Mouse (Mus musculus) adrenal gland, postnatal 10 days (tissue): ENCODE results near the gene Sh3bp1. TPM values are rescaled to one million over a fixed set of nuclear protein-coding genes. Genes with fewer than 3 reads are reported as not detected.

Source experiments
- DNase-seq: peaks from one replicate; pipeline ENCODE4 v3.0.0; 2021; ENCODE audit warnings: mixed read lengths
- total RNA-seq, 2 experiments: library from RNA; stranded (reverse); gene quantifications; 2 replicates each; pipeline ENCODE4 v1.2.3; 2021

Gene Sh3bp1
- total RNA-seq, 2 experiments from 2014 or later, result 11.7 to 17.1 TPM

DNA sequence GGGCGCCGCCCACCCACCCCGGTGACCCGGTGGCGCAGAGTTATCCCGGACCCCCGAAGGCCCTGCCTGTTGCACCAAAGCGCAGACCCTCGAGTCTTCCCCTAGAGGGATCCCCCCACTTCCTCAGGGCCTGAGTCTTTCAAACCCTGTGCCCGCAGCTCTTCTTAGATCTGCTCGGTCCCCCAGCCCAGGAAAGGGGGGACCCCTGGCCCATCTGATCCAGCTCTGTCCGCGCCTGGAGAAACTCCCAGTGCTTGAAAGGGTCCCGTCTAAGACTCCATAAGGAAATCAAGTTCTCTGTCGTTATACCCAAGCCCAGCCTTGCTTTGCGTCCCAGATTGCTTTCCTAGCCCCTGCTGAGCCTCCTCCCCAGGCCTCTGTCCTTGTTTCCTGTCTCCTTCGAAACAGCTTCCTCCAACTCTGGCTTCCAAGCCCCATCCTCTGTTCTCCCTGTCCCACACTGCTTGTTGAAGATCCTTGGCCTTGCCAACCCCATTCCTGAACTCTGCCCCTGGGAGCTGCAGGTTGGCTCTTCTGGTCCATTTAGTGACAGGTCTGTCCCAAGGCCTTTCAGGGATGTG, 21.7 kb upstream of the Sh3bp1 start:
- no peak for DNase-seq

DNA sequence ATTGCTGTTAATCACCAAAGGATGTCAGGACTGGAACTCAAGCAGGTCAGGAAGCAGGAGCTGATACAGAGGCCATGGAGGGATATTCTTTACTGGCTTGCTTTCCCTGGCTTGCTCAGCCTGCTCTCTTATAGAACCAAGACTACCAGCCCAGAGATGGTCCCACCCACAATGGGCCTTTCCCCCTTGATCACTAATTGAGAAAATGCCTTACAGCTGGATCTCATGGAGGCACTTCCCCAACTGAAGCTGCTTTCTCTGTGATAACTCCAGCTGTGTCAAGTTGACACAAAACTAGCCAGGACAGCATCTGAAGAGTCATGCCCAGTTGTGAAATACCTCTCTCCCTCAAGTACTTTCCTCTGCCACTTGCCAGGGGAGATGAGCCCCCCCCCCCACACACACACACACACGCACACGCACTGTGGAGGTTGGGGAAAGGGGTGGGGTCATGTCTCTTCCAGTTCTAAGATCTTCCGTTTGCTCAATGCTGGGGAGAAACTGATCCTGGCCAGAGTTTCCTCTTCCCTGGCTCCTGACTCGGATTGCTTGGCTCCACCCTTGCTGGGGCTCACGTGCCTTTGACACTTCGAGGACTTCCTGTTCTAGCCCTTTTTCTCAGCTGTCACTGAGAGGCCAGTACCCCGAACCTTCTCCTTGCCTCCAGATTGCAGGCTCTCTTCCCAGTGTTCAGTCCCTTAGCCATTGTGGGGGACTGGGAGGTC, 20.6 kb upstream of the Sh3bp1 start:
- DNase-seq, result peak; percentile 30

DNA sequence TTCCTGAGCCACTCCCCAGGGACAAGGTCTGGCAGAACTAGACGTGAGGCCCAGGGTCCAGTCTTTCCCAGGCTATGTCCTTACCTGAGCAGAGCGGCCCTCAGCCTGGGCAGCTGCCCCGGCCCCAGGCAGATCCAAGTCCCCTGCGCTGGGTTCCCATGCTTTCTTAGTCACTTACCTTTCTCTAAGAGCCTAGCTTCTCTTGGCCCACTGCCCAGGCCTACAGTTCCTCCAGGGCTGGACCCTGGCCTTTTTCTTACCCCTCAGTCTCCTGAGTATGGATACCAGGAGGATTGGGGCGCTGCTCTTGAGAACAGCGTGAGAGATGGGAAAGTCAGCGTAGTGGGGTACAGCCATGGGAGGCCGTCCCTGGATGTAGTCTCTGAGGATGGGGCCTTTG, 19.1 kb upstream of the Sh3bp1 start:
- no peak for DNase-seq

DNA sequence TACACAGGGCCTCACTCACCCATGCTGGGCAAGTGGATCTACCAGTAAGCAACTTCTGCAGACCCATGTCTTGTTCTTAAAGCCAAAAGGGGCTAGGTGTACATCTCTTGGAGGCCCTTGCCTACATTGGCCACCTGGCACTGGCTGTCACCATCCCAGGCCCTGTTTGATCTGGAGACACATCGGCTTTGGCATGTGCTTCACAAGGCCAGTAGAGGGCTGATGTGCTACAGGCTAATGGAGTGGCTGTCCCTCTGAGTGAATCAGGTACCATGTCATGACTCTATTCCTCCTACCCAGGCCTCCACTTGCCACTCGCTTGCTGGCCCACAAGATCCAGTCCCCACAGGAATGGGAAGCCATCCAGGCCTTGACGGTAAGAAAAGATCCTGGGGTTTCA, 17.7 kb upstream of the Sh3bp1 start:
- DNase-seq, result no peak

DNA sequence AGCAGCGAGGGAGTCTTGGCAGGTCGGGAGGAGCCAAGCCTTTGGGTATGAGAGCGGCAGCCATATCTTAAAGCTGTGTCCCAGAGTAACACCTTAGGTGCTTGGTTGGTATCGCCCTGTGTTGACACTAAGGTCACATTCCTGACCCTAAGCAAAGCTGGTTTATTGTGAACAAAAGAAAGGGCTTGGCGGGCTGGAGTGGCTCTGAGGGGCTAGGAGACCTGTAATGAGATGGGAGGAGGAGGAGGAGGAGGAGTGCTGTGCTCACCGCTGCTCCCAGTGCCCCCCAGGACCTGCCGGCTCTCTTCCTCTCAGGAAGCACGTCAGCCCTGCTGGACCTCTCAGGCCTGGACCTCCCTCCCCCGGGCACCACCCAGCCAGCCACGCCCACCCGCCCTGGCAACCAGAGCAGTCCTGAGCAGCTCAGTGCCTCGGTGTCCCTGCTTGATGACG, 10.1 kb upstream of the Sh3bp1 start:
- DNase-seq, result no peak

DNA sequence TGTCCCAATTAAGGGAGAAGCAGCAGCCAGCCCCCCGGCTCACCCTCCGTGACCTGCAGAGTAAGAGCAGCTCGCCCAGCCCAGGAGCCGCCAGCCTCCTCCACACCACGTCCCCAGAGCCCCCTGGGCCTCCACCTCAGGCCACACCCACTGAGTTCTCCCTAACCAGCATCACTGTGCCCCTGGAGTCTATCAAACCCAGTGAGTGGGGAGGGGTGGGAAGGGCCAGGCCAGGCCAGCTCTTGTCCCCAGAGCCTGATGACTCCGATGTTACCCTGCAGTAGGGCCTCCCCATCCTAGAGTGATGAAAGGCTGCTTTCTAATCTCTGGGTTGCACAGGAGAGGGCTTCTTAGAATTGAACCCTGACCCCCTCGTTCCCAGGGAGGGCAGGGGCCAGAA, 7.1 kb upstream of the Sh3bp1 start:
- DNase-seq, result no peak

DNA sequence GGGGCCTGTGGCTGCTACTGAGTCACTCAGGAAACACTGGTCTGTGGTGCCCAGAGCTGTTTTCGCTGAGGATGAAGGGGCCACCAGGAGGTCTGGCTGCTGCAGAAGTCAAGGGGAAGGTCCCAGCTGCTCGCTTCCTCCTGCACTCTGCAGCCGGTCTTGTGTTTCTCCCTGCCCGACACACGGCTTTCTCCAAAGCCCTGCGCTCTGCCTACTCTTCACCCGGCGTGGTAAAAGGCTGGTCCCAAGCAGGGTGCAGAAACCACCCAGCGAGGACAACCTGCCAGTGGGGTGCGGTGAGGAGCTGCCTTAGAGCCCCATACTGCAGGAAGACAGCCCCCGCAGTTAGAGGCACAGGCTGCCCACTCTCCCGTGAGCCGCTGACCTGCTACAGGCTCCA, 4.8 kb upstream of the Sh3bp1 start:
- DNase-seq, result no peak

DNA sequence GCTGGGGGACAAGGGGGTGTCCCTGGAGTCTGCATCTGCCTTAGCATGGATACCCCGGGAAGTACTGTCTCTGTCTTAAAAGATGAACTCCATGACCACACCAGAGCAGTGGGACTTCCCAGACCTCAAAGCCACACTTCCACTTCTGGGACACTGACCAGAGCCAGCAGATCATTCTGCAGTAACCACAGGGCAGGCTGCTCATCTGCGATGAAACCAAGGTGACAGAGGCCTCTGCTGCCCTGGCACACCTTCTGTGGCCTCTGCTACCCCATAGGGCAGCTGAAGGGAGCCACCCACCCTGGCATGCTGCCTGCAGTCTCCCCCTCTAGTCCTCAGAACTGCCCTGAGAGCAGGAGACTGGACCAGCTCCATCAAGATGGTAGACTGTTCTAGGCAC, 3.8 kb upstream of the Sh3bp1 start:
- no peak for DNase-seq

DNA sequence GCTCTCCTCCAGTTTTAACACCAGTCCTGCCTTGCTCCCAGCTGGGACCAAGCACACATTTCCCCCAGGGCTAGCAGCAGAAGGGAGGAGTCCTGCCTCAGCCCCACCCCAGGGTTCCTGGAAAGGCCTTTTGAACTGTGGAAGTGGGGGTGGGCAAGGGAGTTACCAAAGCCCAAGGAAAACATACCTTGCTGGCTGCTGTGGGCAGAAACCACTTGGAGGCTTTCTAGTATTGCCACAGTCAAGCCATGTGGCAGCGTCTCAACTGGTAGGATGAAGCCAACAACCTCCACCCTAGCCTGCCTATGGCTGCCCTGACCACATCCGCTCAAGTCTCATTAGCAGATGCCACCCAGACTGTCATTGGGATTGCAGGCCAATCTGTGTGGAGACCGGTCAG, 3.4 kb upstream of the Sh3bp1 start:
- DNase-seq, result no peak

DNA sequence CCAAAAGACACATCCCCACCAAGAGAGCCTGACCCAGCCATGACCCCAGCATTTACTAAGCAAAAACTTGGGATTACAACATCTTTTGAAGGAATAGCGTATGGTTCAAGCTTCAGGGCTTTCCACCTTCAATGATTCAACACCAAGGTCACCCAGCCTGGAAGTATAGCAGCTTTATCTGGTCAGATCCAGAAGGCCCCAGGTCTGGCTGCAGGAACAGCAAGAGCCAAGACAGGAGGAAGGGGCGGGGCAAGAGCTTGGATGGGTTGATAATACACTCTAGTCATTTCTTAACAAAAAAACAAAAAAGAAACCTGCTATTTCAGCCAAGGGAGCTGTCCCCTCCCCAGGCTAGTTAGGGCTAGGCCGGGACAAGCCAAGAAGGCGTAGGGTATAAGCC, 2.1 kb upstream of the Sh3bp1 start:
- DNase-seq, result no peak

DNA sequence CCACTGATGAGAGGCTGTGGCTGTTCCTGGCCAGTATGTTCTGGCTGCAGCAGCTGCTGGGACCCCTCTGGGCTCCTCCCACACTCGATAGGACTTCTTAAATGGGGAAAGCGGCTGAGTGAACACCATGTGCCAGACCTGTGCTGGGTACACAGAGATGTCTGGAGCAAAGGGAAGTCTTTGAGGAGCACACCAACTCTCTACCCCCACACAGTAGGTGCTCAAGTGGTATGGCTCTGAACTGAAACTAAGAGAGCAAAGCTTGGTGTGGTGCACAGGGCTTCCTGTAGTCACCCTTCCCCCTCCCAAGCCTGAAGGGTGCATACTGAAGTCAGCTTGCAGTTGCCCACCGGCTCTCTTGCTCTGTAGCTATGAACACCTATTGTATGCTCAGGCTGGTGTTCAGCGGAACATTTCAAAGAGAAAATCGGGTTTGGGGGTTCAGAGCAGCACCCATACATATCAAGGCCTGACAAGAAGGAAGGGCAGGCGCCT, 1.0 kb upstream of the Sh3bp1 start:
- DNase-seq, result no peak

DNA sequence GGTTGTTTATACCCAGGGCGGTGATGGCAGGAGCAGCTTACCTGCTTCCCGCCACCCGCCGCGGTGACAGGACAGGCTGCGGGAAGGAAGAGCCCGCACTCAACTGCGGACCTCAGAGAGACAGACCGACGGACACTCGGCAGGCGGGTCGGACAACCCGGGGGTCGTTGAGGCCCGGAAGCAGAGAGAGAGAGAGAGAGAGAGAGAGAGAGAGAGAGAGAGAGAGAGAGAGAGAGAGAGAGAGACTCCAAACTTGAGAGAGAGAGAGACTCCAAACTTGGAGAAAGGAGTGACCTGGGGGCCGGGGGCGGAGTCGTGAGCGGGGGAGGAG, 194 bp upstream of the Sh3bp1 start, which contains the start of gene Gm49510:
Gene Gm49510 (plus strand): TSS at position 259 of the 331 bp plus-strand sequence.
- DNase-seq, result no peak

DNA sequence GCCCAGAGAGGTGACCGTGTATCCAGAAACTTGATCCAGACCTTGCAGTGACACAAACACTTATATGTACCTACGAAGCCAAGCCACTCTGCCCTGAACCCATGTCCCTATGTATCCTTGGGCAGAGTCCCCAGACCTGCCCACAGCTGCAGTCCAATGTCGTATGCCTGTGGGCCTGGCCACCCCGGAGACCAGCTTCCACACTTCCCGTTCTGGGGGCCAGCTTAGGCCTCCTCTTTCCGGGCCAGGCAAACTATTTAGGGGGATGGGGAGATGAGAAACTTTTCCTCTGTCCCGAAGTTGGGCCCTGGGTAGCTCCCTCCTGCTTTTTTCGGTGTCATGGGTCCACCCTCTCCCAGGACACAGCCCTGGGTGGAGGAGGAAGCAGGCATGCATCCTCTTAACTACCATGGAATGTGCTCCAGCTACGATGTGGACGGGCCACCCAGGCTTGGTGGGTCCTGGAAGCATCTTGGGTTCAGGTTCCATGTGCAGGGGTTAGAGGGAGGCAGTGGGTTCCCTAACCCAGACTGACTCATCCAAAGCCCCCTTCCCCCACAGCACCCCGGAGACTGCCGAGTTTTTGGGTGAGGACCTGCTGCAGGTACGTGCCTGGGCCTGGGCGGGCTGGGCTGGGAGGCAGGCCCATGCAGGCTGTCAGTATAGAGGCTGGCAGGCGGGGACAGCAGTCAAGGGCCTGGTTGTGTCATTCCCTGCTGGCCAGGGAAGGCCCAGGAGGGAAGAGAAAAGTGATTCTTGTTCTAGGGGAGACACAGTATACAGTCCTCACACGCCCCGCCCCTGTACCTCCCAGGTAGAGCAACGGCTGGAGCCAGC, 1.2 kb downstream of the Sh3bp1 start:
- DNase-seq, result no peak

DNA sequence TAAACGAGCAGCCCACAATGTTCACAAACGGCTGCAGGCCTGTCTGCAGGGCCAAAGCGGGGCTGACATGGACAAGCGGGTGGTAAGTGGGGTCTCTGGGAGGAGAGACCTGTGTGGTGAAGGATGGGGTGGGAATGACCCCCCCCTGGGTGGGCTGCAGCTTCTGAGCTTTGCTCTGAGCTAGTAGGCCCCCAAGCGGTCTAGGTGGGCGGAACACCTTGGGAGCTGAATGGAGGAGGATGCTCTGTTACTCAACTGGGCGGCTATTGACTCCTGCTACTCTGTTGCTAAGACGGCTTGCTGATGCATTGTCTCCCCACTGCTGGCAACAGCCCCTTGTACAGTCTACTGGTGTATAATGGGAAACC, 1.8 kb downstream of the Sh3bp1 start:
- no peak for DNase-seq

DNA sequence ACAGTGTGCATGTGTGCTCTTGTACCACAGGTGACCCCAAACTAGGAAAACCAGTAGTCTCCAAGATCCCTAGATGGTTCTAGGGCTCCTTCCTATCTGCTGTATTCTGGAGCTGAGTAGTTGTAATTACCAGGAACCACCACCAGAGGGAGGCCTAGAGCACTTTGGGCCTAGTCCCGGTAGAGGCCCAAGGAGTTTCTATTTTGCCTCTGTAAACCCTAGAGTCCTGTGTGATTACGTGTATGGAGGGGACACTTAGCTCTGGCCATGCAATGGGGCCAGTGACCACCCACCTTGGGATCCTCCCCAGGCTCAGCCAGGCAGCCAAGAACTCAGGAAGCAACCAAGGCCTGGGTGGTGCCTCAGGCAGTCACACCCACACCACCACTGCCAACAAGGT, 3.7 kb downstream of the Sh3bp1 start:
- DNase-seq, result peak; percentile 92

DNA sequence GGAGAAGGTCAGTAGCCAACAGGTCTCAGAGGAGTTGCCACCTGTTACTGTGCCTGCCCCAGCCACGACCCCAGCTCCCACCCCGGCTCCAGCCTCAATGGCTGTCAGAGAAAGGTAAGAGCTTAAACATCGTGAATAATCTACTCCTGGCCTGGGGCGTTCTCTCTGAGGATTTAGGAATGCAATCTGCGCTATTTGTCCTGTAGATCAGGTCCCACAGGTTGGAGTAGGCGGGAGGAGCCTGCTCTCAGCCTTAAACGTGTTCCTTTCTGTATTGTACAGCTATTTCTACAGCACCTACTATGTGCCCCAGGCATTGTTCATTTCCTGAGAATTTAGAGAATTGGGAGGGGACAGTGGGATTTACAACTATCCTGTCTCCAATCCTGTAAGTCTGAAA, 8.8 kb downstream of the Sh3bp1 start:
- no peak for DNase-seq

DNA sequence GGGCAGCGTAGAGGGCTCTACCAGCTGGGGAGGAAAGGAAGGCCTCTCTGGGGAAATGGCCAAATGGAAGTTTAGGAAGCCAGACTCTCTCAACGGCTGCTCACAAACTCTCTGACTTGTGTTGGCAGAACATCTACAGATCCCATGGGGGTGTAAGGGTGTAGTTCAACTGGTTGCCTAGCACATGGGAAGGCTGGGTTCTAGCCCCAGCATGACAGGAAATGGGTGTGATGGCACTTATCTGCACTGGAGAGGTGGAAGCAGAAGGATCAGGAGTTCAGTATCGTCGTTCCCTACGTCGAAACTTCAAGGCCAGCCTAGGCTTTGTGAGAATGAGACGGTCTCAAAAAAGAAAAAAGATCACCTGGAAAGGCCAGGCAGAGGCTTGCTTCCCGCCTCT, 9.4 kb downstream of the Sh3bp1 start:
- DNase-seq, result no peak

DNA sequence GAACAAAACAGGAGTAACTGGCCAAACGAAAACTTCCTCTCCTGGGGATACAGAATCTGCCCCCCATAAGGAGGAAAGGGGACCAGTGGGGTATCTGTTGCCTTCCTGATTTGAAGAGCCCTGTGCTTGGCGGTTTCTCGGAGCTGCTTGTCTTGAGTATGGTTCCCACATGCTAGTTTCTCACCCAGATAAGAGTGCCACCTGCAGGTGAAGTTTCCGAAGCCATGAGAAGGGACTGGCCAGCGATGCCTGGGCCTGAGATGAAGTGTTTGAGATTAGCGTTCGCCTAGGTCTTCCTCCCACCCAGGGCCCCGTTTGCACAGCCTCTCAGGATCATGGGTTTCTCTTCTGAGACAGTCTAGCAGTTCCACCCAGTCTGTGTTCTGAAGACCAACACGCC, 12.5 kb downstream of the Sh3bp1 start:
- peak; percentile 58 for DNase-seq

DNA sequence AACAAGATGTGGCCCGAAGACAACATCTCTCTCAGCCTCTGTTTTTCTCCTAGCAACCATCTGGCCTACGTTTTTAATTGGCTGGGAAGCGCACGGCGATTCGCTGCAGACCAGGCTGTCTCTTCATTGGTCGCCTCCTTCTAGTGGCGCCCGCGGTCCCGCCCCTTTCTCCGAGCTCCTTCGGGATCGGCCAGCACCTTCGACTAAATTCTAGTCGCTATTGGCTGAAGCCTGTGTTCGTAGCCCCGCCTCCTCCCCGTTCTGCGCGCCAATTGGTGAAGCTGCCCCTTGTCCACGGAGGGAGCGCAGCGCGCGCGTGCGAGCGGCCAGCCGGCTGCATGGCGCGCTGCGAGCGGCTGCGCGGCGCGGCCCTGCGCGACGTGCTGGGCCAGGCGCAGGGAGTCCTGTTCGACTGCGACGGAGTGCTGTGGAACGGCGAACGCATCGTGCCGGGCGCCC, 14.1 kb downstream of the Sh3bp1 start, which contains the start of gene Pdxp:
Gene Pdxp (plus strand): TSS at position 288 of the 459 bp plus-strand sequence.
- DNase-seq, result peak; percentile 95

DNA sequence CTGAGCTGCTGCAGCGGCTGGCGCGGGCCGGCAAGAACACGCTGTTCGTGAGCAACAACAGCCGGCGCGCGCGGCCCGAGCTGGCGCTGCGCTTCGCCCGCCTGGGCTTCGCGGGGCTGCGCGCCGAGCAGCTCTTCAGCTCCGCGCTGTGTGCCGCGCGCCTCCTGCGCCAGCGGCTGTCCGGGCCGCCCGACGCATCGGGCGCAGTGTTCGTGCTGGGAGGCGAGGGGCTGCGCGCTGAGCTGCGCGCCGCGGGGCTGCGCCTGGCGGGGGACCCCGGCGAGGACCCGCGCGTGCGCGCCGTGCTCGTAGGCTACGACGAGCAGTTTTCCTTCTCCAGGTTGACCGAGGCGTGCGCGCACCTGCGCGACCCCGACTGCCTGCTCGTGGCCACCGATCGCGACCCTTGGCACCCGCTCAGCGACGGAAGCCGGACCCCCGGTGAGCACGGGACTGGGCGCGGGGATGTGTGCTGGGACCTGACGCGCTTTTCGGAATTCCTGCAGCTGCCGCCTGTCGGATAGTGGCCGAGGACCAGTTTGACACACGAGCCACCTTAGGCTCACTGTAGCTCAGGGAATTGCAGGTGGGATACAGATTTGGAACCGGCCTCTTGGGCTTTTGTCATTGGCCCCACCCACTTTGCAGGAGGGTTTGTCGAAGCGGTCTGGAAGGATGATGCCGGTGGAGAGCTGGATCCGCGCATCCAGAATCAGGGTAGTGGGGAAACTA, 14.7 kb downstream of the Sh3bp1 start:
- no peak for DNase-seq

DNA sequence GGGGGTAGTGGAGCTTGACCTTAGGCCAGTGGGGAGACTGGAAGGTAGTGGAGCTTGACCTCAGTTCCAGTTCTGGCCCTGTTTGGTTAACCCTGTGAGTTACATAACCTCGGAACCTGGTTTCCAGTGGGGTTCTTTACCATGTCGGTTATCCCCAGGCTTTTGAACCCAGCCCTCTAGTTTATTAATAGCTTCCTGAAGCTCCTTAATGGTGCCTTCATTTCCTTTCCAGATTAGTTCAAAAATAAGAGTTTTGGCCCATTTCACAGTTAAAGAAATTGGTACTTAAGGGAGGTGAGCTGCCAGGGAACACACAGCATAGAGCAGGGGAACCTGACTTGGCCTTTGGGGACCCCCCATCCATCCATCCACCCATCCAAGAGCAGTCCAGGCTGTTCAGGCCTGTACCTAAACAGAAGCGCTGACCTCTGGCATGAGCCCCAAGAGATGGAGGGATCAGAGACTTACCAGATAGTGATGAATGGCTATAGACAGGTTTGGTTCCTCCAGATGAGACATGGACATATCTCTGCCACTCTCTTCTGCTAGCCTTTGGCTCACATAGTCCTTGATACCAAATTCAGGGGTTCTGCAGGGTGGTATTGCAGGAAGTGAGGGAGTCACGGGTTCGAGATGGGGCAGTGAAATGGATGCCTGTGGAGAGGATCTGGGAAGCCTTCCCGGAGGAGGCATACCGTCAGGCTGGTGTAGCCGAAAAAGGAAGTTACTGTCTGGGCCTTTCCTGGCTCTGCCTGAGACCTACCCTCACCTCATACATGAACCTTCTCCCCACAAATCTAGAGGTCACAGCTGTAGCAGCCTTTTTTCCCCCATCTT, 15.5 kb downstream of the Sh3bp1 start:
- no peak for DNase-seq

DNA sequence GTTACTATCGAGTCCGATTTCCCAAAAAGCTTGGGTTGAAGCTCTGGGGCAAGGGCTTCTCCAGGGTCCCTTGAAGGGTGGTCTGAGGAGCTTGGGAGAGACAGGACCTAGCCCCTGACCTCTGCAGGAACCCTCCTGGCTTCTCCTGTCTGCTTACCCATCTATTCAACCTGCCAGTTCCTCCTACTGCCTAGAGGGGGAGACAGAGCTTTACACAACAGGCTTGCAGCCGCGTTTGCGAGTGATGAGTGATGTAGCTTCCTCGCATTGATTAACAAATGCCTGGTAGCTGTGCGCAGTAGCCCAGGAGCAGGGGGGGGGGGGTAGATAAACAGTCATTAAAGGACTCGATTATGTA, 16.1 kb downstream of the Sh3bp1 start:
- peak; percentile 77 for DNase-seq
